Mouse (Mus musculus) lung, postnatal 25 days (tissue): ENCODE results near the gene Olfr177.

Experiments
- DNase-seq: peaks from one replicate; pipeline ENCODE4 v3.0.0; 2022; ENCODE audit warnings: low spot score

The Olfr177 gene

DNA sequence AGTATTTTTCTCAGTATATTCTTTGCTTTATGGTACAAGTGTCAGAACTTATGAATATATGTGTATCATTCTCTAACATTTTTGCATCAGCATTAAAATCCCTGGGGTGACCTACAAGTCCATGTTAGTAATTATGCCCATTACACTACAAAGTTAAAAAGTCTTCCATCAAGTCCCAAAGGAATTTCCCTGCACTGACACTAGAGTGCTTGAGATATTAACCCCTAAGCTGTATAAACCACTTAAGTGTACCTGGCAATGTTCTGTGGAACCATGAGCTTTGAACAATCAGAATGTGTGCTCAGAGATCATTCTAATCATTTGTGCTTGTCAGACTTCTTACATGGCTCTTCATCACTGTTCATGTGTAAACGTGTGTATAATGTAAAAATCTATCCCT lies at the start of gene Olfr177:
Gene Olfr177, minus strand, starts transcription at position 101 of the 400 bp plus-strand sequence.
- no peak for DNase-seq

DNA sequence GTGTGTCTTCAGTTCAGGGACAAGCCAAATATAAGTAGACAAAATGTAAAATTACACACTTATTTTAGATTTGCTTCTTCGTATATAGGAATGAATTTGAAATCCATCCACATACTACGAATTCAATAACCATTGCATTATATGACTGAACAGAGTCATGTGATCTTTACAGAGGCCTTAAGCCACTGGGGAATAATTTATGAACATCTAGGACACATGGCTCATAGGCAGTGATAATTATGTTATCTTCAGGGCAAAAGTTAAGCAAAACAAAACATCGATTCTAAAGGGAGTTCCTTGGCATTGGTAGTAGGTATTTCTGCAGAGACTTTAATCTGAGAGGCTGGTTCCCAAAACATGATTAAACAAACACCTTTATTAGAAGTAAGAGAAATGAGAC lies 17.4 kb upstream of the Olfr177 start, which contains the start of gene Olfr178:
Gene Olfr178, minus strand, starts transcription at position 101 of the 400 bp plus-strand sequence.
- DNase-seq, result no peak

DNA sequence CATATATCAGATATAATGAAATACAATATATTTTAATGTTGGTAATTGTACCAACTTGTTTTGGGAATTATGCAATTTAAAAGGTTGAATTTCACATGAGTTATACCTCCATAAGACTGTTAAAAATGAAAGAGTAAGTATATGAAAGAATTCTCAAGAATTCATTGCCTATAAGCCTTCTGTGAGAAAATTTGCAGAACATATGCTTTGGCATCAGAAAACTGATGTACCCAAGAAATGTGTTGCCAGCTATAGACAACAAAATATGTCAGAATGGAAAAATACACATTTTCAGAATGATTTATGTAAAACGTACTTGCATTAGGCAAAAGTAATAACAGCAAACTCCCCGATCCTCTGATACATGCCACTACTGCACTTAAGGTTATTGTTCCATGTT lies 9.8 kb upstream of the Olfr177 start:
- DNase-seq, result no peak

DNA sequence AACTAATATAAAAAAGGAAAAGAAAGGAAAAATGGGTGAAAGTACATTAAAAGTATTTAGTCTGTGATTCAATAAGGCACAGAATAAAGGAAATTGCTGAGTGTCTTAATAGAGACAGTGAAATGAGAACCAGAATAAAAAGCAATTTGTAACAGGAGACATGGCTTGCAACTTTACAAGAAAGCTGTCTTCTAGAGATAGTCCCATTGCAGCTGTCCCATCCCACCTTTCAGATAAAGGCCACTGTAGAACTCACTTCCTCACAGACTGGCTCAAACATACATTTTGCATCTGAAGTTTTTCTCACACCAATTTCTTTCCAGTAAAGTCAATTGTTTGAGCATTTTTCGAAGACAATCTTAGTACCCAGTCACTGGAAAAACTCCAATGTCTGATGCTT lies 13.1 kb downstream of the Olfr177 start:
- no peak for DNase-seq

DNA sequence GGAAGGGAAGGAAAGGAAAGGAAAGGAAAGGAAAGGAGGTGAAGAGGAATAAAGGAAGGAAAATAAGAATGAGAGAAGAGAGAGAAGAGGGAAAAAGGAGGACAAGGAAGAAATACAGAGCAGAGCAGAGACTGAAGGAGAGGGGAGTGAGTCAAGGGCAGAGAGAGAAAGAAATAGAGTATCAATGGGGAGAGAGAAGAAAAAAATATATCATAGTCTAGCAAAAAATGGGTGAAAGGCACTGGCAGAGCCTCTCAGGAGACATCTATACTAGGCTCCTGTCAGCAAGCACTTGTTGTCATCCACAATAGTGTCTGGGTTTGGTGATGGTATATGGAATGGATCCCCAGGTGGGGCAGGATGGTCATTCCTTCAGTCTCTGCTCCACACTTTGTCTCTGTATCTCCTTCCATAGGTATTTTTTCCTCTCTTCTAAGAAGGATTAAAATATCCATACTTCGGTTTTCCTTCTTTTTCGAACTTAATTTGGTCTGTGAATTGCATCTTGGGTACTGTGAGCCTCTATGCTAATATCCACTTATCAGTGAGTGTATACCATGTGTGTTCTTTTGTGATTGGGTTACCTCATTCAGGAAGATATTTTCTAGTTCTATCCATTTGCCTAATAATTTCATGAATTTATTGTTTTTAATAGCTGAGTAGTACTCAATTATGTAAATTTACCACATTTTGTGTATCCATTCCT lies 14.4 kb downstream of the Olfr177 start:
- no peak for DNase-seq

DNA sequence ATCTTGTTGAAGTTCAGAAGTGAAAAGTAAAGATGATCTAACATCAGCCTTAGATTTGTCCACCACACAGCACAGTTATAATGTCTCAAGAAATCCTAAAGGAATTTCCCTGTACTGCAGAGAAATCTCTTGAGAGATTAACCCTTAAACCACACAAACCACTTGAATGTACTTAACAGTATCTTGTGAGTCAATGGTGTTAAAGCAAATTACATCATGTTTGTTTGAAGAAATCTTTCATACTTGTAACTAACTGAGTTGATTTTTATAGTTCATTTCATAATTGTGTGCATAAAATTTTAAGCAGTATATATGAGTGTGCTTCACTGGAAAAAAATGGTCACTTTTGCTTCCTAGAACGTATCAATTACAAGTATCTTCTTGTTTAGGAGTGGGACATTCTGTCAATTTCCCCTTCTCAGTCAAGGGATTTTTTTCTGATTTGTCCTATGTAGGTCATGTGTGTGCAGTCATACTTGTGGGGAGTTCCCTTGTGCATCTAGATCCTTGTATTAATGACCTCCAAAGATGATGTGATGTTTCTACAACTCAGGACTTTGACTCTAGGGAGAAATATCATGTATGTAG lies 47.7 kb downstream of the Olfr177 start, which contains the start of gene Olfr175-ps1:
Gene Olfr175-ps1, minus strand, starts transcription at position 51 of the 588 bp plus-strand sequence.
- no peak for DNase-seq
